Mouse (Mus musculus) heart, embryonic 14.5 days (tissue): ENCODE results near the gene Igfn1. TPM values are rescaled to one million over a fixed set of nuclear protein-coding genes. Genes with fewer than 3 reads are reported as not detected.

ENCODE experiments used
- ATAC-seq: fragments of 200-750 bp; cut with Nextera tagmentation; 2 replicates; pipeline ENCODE4 v1.8.0; 2017; ENCODE audit warnings: low read depth, moderate TSS enrichment; ENCODE audit not compliant: insufficient number of reproducible peaks, insufficient read depth, low FRiP score
- H3K27ac ChIP-seq, 2 experiments: fragments of 200-500 bp in 1 of 2; fragments of 300-500 bp in 1 of 2; sonication (generic) in 1 of 2; replicated peaks in 1 of 2; 2 replicates each; pipeline ENCODE4 v1.5.1; 2012 to 2014; ENCODE audit warnings: low read depth in 2 of 2, low read length in 2 of 2, control low read depth in 1 of 2, mild to moderate bottlenecking in 1 of 2, mixed read lengths in 1 of 2; ENCODE audit not compliant: control insufficient read depth in 1 of 2, insufficient read depth in 1 of 2
- H3K27me3 ChIP-seq: fragments of 300-500 bp; sonication (generic); 2 replicates; pipeline ENCODE4 v1.6.1; 2014; ENCODE audit warnings: mild to moderate bottlenecking, low read length, control low read depth; ENCODE audit not compliant: control insufficient read depth, insufficient read depth
- H3K36me3 ChIP-seq: fragments of 300-500 bp; sonication (generic); 2 replicates; pipeline ENCODE4 v1.6.1; 2014; ENCODE audit warnings: mild to moderate bottlenecking, control low read depth, low read length, mixed read lengths; ENCODE audit not compliant: control insufficient read depth, insufficient read depth
- H3K4me1 ChIP-seq, 2 experiments: fragments of 200-500 bp in 1 of 2; fragments of 300-500 bp in 1 of 2; sonication (generic) in 1 of 2; 2 replicates each; pipeline ENCODE4 v1.6.1; 2012 to 2014; ENCODE audit warnings: low read length in 2 of 2, control low read depth in 1 of 2, mixed read lengths in 1 of 2; ENCODE audit not compliant: control insufficient read depth in 2 of 2, insufficient read depth in 2 of 2
- H3K4me2 ChIP-seq: fragments of 300-500 bp; sonication (generic); 2 replicates; pipeline ENCODE4 v1.6.1; 2014; ENCODE audit warnings: mild to moderate bottlenecking, low read length
- H3K4me3 ChIP-seq, 2 experiments: fragments of 200-500 bp in 1 of 2; fragments of 300-500 bp in 1 of 2; sonication (generic) in 1 of 2; 2 replicates each; pipeline ENCODE4 v1.5.1; 2012 to 2014; ENCODE audit warnings: low read length in 2 of 2, mild to moderate bottlenecking in 2 of 2, control low read depth in 1 of 2, low read depth in 1 of 2, moderate library complexity in 1 of 2; ENCODE audit not compliant: control insufficient read depth in 1 of 2, insufficient read depth in 1 of 2
- H3K9ac ChIP-seq: fragments of 300-500 bp; sonication (generic); 2 replicates; pipeline ENCODE4 v1.6.1; 2014; ENCODE audit warnings: mild to moderate bottlenecking, low read length
- H3K9me3 ChIP-seq: fragments of 300-500 bp; sonication (generic); 2 replicates; pipeline ENCODE4 v1.6.1; 2016; ENCODE audit warnings: low read length, control low read depth; ENCODE audit not compliant: control insufficient read depth
- WGBS: fragments of 180-500 bp; shearing (Covaris S2); extraction: QIAGEN DNeasy Blood & Tissue Kit; methylation state at CpG from one replicate; pipeline ENCODE4 v1.1.7; 2014; 5-methylcytosine and 5-hydroxymethylcytosine counted together
- polyA plus RNA-seq: library from polyadenylated mRNA; unstranded; fragments of >200 nt; fragmentation: Nextera tagmentation; extraction: Ambion mirVana; gene quantifications from 2 replicates; pipeline ENCODE4 v1.2.1, GENCODE M21; 2014

Igfn1 gene
- polyA plus RNA-seq, result 0.08 TPM in 1 of 2 replicates, not detected in the other

DNA sequence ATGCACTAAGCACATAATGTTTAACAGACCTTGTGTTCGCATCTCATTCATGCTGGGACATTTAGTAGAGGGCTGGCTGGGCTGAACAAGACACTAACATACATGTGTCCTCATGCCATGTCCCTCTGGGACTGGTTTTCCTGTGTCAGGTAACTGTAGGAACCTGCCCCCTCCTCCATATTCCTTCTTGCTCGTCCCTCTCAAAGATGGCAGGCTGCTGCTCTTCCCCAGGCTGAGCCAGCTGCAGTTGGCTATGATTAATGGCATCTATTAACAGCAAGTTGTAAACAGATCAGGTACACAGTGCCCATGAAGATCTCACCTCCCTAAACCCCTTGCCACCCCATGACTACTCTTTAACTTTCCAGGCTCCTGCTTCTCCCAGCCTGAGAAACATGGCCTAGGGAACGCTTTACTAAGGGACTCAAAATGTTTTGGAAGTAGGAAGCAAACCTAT lies at the start of gene Igfn1:
Igfn1 (minus strand) TSS at position 51 of the 457 bp plus-strand sequence.
- H3K4me2 ChIP-seq, result peak within 1 kb of the TSS; percentile 93
- ATAC-seq, result no peak
- H3K9ac ChIP-seq, result peak within 1 kb of the TSS; percentile 66
- H3K36me3 ChIP-seq, result no peaks in the 10 kb centered on the region
- peaks cover 5% of the 10 kb centered on the region in 2 experiments; a peak in 3 of 4 replicates for H3K4me1 ChIP-seq
- no peak within 1 kb of the TSS for H3K27ac ChIP-seq
- H3K9me3 ChIP-seq, result peaks cover 3% of the 10 kb centered on the region; the same call in 1 of the 2 replicates
- H3K27me3 ChIP-seq, result 0 out of 2 replicates have a peak, but pooled peaks cover 4% of the 10 kb centered on the region
- peak within 1 kb of the TSS in 1 of 2 experiments; percentile 56; a peak in 2 of 4 replicates for H3K4me3 ChIP-seq
- WGBS, result 91% methylated on average over 3 of the region's 3 CpGs

DNA sequence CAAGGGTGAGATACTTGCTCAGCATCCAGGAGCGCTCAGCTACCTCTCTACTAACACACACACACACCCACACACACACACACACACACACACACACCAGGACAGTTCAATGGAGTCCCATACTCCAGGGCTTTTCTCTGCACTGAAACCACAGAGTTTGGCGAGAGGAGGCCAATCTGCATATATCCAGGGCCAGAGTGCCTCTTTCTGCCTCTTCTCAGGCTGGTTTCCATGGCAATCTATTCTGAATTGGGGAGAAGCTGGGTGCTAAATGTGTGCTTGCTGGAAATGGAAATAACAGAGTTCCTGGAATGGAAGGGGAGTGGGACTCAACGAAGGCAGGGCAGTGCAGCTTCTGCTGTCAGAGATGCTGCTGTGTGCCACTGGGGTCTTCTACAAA lies 49.6 kb upstream of the Igfn1 start:
- ATAC-seq, result no peak
- H3K36me3 ChIP-seq, result no peaks in the 10 kb centered on the region
- no peak overlapping the region for H3K9ac ChIP-seq
- H3K9me3 ChIP-seq, result no peaks in the 10 kb centered on the region
- WGBS, result 92% methylated on average over 3 of the region's 3 CpGs
- H3K4me3 ChIP-seq, result no peak overlapping the region
- peaks cover 18% of the 10 kb centered on the region for H3K27me3 ChIP-seq
- peaks cover 11 to 13% of the 10 kb centered on the region in 2 experiments for H3K4me1 ChIP-seq
- H3K27ac ChIP-seq, result no peak overlapping the region
- no peak overlapping the region for H3K4me2 ChIP-seq

DNA sequence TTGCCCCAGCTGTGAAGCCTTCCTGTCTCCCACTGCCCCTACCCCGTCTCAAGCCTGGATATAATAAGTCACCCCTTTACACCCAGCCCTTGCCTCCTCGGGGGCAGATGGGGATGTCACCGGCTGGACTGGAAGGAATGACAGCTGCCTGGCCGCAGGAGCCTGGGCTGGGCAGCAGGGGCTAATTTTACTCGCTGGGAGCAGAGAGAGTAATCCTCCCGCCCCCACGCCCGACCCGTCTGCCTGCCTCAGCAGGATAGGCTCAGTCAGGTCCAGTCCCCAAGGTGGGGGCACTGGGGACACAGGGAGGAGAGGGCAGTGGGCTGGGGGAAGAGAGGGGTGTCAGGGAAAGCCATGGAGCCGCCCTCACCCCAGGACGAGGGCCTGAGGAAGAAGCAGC lies 46.4 kb upstream of the Igfn1 start, which contains the start of gene Cacna1s:
Cacna1s (plus strand) TSS at position 204 of the 400 bp plus-strand sequence.
- no peak within 1 kb of the TSS for H3K27ac ChIP-seq
- no peak within 1 kb of the TSS for H3K9ac ChIP-seq
- peaks cover 15% of the 10 kb centered on the region in 2 experiments for H3K4me1 ChIP-seq
- no peaks in the 10 kb centered on the region for H3K36me3 ChIP-seq
- no peaks in the 10 kb centered on the region for H3K9me3 ChIP-seq
- peaks cover 47% of the 10 kb centered on the region for H3K27me3 ChIP-seq
- no peak for ATAC-seq
- no peak within 1 kb of the TSS for H3K4me3 ChIP-seq
- H3K4me2 ChIP-seq, result no peak within 1 kb of the TSS
- 24% methylated on average over 11 of the region's 11 CpGs for WGBS

DNA sequence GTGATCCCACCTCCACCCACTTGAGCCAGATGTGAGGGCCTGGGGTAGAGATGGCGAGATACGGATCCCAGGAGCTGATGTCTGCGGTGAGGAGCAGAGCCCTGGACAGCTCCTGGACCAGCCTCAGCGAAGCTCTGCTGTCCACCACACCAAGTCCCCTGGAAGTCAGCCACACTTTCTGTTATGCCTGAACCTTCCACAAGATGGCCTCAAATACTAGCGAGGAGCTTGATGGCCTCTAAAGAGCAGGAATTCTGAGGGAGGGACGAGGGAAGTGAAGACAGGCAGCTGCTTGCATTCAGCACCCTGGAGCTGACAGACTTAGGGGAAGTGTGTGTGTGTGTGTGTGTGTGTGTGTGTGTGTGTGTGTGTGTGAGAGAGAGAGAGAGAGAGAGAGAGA lies 45.3 kb upstream of the Igfn1 start:
- peak; percentile 49; the same call in 1 of the 2 replicates for ATAC-seq
- Histone ChIP-seq H3K36me3 (no peaks in the 10 kb centered on the region), H3K4me1 (peaks cover 15% of the 10 kb centered on the region in 2 experiments), H3K4me3 (peak overlapping the region in 1 of 2 experiments; percentile 33; a peak in 1 of 4 replicates), H3K9ac (no peak overlapping the region), H3K9me3 (no peaks in the 10 kb centered on the region), H3K4me2 (peak overlapping the region; percentile 60), H3K27me3 (peaks cover 47% of the 10 kb centered on the region), H3K27ac (no peak overlapping the region)
- WGBS, result 2% methylated on average over 6 of the region's 6 CpGs

DNA sequence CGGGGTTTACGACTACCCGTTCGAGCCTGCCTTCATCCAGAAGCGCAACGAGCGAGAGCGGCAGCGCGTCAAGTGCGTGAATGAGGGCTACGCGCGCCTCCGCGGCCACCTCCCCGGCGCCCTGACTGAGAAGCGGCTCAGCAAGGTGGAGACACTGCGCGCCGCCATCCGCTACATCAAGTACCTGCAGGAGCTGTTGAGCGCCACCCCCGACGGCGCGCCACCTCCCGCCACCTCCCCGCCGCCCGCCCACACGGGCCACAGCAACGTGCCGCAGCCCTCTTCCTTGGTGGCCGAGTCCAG lies 44.8 kb upstream of the Igfn1 start:
- peaks cover 47% of the 10 kb centered on the region for H3K27me3 ChIP-seq
- H3K9ac ChIP-seq, result 0 out of 2 replicates have a peak overlapping the region, but pooled peaks have one; percentile 12
- peaks cover 15% of the 10 kb centered on the region in 2 experiments for H3K4me1 ChIP-seq
- H3K4me3 ChIP-seq, result peak overlapping the region; percentile 12 to 33; a peak in 3 of 4 replicates
- peak overlapping the region; percentile 60 for H3K4me2 ChIP-seq
- under 1% methylated on average over 31 of the region's 36 CpGs for WGBS
- ATAC-seq, result no peak
- H3K27ac ChIP-seq, result no peak overlapping the region
- H3K9me3 ChIP-seq, result no peaks in the 10 kb centered on the region
- H3K36me3 ChIP-seq, result no peaks in the 10 kb centered on the region

DNA sequence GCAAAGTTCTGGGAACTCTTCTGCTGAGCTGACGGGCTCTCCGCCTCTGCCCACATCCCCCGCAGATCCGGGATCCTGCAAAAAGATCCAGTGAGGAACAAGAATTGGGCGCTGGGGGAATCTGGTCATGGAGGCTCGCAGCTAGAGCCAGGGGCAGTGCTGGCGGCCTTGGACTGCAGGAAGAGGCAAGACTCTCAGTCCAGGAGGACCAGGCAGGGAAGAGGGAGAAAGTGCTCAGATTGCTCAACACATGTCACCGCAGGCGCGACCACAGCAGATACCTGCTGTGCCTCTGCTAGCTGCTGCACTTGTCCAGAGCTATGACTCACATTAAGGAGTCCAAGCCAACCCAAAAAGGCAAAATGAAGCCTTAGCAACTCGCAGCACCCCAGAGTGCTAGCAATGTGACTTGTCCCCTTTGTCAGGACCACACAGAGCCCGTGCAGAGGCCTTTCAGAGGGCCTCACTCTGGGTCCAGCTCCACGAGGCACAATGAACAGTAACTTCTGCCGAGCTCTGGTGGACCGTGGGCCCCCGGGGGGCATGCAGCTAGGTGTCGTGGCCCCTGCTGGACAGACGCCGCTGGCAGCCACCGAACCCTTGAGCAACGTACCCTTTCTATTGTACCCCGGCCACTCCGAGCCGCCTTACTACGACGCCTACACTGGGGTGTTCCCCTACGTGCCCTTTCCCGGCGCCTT lies 44.3 kb upstream of the Igfn1 start, which contains the start of gene Ascl5:
Ascl5 (plus strand) TSS at position 493 of the 701 bp plus-strand sequence.
- H3K9ac ChIP-seq, result 0 out of 2 replicates have a peak within 1 kb of the TSS, but pooled peaks have one; percentile 12
- no peaks in the 10 kb centered on the region for H3K9me3 ChIP-seq
- no peak for ATAC-seq
- H3K27ac ChIP-seq, result no peak within 1 kb of the TSS
- H3K4me1 ChIP-seq, result peaks cover 15% of the 10 kb centered on the region in 2 experiments
- H3K4me3 ChIP-seq, result peak within 1 kb of the TSS; percentile 12 to 33; a peak in 3 of 4 replicates
- H3K36me3 ChIP-seq, result no peaks in the 10 kb centered on the region
- WGBS, result 22% methylated on average over 29 of the region's 29 CpGs
- peak within 1 kb of the TSS; percentile 60 for H3K4me2 ChIP-seq
- peaks cover 47% of the 10 kb centered on the region for H3K27me3 ChIP-seq

DNA sequence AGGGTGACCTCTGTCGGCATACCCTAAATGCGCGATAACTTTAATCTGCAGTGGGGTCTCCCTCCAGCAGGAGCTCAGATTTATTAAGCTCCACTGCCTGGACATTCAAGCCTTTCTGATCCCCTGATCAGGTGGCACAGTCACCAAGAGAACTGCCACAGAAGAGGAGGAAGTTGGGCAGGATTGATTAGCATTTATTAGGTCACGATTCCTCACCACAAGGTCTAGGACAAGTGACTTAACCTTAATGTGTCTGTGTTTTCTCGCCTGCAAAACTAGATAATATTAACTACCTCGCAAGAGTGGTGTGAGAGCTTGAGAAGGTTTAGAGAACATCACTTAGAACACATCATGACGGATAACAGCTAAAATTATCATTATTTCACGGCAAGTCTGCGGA lies 41.8 kb upstream of the Igfn1 start:
- H3K9me3 ChIP-seq, result no peaks in the 10 kb centered on the region
- no peak overlapping the region for H3K9ac ChIP-seq
- 74% methylated on average over 9 of the region's 9 CpGs for WGBS
- H3K4me2 ChIP-seq, result no peak overlapping the region
- no peak overlapping the region for H3K4me3 ChIP-seq
- ATAC-seq, result no peak
- H3K27ac ChIP-seq, result no peak overlapping the region
- H3K36me3 ChIP-seq, result no peaks in the 10 kb centered on the region
- H3K27me3 ChIP-seq, result peaks cover 46% of the 10 kb centered on the region
- peaks cover 9 to 15% of the 10 kb centered on the region in 2 experiments; a peak in 3 of 4 replicates for H3K4me1 ChIP-seq
